Mouse (Mus musculus) WW6 (cell line): ENCODE results near the gene Stoml2.

ENCODE experiments used
- DNase-seq: peaks from one replicate; pipeline ENCODE4 v3.0.0-alpha.2; 2013; ENCODE audit warnings: low read depth, low spot score

Stoml2 gene

DNA sequence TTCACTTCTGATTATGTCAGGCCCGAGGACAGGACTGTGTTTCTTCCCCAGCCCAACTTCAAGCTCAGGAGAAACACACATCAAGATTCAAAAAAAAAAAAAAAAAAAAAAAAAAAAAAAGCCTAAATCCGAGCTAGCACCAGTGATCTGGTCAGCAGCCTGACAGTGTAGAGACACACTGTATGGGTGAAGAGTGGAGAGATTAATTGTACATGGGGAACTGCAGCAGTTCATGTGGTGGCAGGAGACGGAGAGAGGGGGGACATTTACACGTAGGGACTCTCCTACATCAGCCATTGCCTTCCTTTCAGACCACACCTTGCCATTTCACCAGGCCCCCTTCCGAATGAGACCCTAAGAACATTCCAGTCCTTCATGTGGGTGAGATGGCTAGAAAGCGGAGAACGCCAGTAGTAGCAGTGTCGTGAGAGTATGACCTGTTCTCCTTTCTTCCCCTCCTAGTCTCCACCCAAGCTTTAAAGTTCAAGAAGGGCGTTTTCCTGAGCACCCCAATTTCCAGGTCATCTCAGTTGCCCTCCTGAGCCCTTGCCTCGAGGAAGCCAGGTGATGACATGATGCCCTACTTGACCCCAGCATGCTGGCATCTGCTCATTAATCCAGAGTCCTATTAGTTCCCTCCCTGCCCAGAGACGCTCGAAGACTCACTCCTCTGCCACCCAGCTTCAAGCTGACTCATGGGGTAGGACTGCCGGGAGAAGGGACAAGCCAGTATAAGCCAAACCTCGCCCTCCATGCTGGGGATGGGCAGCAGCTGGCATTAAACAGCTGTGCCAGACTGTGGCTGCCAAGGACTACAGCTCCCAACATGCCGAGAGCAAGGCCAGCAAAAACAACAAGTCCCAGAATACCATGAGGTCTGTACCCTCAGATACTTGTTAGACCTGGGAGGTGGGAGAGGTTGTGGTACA, 7.3 kb upstream of the Stoml2 start:
- DNase-seq, result no peak

DNA sequence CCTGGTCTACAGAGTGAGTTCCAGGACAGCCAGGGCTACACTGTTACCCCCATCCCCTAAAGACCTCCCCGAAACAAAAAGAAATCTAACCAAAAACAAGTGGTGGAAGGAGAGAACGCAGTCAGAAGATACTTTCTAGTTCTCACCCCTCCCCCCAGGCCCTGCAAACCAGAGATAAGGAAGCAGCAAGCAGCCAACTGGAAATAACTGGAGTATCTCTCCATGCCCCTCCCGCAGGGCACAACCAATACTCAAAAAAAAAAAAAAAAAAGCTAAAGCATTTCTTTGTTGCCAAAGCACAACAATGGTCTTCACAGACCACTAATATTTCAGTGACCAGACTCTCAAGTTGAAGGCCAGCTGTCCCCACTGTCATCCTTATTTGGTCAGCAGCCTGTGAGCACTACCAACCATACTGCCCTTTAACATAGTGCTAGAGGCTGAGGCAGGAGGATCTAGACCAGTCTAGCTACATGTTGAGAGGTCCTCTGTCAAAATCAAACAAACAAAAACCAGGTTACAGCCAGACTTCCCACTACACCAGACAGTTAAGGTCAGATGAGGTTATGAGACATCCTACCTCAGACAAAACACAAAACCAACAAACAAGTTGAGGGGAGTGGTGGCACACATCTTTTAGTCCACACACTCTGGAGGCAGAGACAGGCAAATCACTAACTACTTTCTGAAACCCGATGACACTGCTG, 6.5 kb upstream of the Stoml2 start:
- no peak for DNase-seq

DNA sequence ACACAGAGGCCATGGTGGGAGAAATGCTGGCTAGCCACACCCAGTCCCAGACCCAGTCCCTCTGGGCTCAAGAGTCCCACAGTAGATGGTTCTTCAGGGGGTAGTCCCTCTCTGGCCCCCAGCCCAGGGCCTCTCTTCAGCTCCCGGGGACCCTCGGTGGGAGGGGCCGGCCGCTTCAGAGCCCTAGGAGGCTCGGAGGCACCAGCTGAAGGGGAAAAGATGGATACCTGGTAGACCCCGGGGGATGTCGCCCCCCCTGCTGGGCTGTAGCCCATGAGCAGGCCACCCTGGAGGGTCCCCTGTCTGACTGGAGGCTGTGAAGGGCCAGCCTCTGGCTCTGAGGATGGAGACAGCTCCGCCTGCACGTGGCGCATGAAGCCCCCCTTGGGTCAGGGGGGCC, 4.8 kb upstream of the Stoml2 start:
- DNase-seq, result no peak

DNA sequence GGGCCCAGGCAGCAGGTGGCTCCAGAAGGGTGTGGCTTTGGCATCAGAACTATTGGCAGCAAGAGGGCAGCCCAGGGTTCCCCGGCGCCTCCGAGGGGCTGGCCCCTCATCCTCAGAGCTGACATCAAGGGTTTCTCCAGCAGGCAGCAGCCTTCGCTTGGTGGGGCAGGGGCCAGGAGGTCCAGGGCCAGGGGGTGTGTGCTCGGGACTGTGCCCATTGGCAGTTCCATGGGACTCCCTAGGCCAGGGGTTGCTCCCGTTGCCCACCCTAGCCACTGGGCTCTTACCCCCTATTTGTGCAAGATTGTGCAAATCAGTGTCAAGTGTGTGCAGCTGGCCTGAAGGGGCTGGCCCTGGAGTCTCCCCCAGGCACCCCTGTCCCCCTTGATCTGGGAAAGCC, 4.3 kb upstream of the Stoml2 start:
- no peak for DNase-seq

DNA sequence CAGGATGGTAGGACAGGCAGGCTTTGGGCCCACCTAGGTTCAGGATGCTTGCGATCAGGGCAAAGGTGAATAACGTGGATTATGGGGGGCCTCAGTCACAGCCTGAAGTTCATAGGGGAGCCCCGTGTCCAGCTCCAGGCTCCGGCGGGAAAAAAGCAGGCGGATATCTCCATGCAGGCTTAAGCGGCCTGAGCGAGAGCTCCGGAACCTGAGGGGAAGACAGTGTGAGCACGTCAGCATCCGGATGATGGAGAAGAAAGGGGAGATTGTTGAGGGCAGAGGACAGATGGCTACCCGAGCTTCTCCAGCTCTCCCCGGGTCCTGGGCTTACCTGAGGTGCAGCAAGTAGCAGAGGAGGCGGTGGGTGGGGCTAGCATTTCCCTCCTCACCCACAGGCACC, 2.0 kb upstream of the Stoml2 start:
- DNase-seq, result no peak

DNA sequence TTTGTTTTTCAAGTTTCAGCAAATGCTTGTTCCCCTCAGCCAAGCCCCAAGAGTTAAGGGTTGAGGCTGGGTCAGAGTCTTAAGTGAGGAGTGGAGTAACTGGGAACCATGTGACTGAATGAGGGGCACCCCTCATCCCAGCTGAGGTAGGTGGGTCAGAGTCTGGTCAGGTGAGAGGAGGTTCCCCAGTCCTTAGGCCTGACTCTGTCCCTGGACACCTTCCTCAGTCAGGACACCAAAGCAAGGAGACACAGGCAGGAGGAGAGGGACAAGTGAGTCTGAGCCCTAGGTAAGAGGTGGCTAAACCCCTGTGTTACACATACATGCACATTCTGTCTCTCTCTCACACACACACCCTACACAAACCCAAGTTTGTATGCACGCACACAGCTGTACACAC, 991 bp upstream of the Stoml2 start:
- DNase-seq, result no peak

DNA sequence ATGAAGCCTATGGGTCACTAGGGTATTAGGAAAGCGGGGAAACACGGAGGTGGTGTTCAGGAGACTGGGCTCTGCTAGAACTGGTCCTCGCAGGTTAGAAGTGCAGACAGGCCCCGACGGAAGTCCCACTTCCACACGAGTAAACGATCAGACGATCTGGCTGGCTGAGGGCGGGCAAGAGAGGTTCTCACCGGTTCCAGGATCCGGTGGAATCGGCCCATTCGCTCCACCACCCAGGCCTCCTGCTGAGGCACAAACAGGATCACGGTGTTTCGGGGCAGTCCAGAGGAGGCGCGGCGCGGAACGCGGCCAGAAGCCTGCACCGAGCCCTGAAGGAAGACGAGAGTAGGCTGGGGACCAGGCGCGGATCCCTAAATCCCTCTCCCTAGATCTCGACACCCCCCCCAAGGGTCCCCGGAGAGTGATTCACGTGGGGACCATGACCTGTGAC, 705 bp downstream of the Stoml2 start:
- DNase-seq, result no peak

DNA sequence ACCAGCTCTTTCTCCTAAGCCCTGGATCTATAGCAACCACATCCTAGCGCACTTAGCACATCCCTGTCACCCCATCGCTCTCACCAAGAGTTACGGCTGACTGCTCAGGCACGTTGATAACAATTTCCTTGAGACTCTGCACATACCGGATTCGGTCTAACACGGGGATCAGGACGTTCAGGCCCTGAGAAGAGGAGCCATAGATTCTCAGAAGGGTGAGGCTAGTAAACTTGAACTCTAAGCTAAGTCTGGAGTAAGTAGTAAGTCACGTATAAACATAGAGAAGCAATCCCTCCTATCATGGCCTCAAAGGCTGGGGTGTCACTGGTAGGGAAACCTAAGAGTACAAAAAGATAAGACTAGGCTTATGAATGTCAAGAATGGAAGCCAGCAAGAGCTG, 1.2 kb downstream of the Stoml2 start:
- DNase-seq, result no peak

DNA sequence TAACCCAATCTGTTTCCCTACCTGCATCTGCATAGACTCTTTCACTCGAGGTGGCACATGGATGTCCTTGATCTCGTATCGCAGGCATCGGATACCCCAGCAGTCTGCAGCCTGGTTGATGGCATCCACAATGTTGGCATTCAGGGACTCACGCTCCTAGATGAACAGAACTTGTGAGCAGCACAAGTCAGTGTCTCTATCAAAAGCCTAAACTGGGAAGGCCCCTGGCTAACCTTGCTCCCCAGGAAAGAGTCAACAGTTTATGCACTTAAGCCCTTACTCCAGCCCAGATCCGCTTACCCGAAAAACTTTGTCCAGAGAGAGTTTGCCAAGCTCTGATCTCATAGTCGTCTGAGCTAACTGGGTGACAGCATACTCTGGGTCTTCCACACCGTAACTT, 1.8 kb downstream of the Stoml2 start:
- DNase-seq, result no peak

DNA sequence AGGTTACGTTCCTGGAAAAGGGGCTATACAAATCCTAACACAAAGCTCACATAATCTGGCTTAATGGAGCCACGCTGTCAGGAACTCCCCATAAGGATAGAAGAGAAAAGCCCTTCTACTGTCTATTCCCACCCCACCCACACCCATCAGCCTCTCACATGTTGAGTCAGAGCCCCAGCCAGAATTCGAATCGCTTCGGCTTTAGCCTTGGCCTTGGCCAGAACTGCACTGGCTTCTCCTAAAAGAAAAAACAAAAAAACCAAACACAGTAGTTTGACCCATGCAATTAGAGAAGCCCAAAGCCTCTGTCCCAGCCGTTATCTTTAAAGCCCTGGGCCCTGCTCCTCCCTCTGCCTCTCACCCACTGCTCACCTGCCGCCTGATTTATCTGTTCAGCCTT, 2.4 kb downstream of the Stoml2 start:
- DNase-seq, result no peak

DNA sequence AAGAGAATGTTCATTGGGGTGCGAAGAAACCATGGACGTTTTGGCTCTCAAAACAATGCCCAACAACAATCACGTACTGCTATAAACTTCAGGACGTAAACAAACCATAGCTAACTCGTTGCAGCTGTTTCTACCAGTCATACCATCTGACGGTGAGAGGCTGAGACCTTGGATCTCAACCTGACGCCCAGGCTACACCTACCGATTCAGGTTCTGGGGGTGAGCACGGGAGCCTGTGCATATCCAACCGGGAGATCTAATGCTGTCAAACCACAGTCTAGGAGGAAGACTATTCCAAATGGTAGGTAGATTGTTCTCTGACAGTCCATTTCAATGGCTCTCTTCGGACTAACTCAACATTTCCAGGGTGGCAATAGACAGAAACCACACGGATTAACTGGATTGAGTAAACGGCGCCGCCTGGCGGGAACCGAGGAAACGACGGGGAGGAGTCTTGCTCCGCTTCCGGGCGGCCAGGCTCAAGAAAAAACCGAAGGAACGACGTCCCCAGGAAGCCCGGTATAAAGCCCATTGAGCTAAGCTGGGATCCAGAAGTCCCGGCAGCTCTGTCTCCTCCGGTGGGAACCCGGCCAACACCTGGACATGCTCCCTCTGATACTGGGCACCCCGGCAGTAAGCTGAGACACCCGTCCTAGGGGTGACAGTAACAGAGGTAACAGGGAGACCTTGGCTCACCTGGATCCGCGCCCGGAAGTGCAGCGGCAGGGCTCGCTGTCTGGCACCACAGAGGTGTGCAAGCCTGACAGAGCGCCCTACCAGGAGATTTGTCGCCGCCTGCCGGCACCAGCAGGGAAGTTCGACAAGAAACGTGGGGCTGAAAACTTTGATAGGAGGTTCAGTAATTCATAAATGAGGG, 6.2 kb downstream of the Stoml2 start, which contains the start of gene Pigo:
Gene Pigo (minus strand): TSS at position 736 of the 877 bp plus-strand sequence.
- DNase-seq, result peak; percentile 86

DNA sequence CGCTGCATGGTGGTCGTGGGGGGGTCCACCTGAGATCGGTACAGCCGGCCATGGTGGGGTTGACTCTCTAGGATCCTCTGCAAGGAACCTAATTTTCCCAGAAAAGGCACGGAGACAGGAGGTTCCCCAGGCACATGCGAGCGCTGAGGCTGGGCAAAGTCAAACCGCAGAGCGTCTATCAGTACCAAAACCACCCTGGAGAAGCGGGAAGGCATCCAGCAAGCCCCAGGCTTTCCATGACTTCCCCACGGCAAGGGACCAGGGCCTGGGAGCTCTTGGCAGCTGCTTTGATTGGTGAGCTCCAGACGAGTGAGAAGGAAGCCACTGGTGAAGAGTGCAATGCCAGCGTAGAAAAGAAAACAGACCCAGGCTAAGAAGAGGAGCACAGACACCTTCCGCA, 6.8 kb downstream of the Stoml2 start:
- no peak for DNase-seq

DNA sequence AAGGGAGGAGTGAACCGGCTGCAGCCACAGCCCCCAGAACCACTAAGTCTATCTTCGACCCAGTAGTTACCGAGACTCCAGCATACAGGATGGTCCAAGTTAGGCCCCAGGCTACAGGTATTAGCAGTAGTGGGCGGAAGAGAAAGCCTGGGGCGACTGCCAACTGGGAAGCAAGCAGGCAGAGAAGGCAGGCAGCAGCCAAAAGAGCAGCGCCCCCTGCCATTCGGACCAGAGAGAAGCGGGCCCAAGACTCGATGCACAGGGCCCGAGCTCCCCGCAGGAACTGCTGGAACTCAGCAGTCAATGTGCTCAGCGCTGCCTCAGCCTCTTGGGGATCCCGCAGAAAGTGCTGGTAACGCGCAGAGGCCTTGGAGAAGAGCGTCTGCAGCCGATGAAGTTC, 10.2 kb downstream of the Stoml2 start:
- DNase-seq, result no peak

DNA sequence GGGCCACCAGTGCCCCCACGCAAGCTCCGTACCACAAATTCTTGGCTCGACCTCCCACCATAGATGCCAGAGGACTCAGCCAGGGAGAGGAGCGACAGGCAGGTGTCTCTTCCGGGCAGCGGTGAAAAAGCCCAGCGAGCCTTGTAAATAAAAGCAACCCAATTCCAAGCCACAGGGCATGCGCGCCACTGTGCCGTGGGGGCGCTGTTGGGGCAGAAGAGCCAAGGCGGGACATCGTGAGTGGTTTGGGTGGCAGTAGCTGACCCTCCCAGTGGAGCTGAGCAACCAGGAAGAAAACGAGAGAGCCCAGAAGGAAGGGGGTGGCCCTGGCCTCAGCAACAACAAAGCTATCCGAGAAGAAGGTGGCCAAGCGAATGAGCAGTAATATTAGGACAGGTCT, 10.6 kb downstream of the Stoml2 start:
- no peak for DNase-seq

DNA sequence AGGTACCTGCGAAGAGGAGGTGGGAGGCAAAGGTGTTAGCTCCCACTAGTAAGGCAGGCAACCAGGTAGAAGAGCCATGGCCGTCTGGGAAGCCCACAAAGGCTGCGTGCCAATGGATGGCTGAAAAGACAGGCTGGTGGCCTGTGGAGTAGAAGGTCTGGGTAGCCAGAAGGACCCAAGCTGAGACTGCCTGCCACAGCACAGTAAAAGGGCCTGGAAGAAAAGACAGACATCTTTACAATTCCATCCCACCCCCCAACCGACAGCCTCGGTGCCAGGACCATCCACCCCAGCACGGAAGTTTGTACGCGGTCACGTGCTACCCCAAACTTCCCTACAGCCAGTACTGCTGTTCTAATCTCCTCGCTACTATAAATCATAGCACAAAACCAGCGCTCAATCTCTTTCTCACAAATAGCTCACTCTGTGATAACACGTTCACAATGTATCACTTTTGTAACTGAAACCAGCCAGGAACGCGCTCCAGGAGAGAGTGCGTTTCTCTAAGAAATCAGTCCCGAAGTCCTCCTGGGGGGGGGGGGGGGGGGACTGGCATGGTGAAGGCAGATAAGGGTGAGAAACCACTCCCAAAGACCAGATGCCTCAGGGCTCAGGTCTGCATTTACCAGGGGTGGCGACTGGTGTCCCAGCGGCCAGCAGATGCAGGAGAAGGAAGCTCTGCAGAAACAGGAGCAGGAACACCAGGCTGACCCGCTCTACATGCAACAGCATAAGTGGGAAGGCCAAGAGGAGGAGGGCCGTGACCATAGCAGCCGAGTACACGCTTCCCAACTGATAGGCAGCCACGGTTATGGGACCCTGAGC, 11.7 kb downstream of the Stoml2 start:
- no peak for DNase-seq

DNA sequence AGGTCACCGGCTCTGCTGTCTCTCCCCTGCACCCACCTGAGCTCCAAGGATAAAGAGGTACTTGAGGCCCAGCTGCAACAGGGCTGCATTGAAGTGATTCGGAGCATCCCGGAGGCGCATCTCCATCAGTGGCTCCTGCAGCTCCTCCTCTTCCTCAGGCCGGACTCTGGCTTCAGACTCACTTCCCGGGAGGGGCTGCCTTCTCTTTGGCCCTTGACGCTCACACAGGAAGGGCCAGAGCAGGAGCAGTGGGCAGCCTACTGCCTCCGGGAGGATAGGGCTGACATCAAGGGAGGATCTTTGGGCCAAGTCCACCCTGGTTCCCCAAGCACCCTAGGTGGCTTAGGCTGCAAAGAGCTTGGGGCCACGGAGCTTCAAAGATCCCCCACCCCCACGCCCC, 12.3 kb downstream of the Stoml2 start:
- DNase-seq, result no peak

DNA sequence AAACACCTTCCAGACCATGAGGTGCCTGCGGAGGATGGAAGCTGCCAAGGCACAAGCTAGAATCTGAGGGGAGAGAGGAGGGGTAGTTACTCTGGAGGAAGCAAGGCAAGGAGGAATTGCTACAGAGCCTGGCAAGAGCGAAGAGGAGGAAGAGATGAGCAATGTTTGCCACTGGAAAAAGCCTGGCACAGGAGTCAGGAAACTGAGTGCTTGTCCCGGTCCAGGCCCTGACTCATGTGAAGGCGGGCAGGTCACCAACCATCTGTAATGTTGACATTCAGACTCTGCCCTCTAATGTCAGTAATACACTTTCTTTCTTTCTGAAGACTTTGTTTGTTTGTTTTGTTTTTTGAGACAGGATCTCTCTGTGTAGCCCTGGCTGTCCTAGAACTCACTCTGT, 13.4 kb downstream of the Stoml2 start:
- no peak for DNase-seq

DNA sequence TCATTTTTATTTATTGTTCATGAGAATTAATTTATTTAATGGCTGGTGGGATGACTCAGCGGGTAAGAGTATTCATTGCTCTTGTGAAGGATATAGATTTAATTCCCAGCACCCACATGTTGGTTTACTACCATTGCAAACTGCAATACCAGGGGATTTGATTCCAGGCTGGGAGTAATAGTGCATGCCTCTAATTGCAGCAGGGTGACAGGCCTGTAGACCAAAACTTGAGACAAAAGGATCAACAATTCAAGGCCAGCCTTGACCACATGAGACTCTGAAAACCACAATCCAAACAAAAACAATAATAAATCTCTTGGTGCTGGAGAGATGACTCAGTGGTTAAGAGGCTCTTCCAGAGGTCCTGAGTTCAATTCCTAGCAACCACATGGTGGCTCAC, 19.4 kb downstream of the Stoml2 start:
- no peak for DNase-seq

DNA sequence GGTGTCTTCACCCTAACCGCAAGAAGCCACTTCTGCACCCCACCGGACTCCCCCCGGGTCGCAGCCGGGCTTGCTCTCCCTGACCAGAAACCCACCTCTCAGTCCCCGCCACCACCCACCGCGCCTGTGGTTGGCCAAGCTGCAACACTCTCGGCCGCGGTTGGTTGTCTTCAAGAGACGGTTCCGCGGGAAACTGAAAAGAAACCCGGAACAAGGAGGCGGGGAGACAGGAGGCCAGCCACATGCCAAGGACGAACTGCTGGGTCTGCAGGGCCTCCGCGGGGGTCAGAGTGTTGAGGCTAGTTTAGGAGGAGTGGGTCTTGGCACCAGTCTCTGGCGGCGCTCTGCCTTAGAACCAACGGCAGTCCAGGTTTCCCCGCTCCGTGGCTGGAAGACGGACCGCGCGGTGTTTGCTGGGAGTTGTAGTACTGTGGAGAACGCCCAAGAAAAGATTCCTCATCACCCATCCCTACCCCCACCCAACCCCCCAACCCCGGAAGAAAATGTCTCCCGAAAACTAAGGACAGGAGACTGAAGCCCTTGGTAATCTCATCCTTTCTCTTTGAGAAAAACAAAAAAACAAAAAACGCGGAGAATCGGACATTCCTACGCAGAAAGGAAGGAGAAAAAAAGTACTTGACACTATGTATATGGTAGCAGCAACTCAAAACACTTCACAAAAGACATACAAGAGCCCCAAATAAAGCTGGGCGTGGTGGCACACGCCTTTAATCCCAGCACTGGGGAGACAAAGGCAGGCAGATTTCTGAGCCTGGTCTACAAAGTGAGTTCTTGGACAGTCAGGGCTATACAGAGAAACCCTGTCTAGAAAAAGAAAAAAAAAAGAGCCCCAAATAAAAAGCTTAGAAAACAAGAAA, 21.1 kb downstream of the Stoml2 start, which contains the start of gene Fancg:
Gene Fancg (minus strand): TSS at position 346 of the 878 bp plus-strand sequence.
- DNase-seq, result peak; percentile 53

DNA sequence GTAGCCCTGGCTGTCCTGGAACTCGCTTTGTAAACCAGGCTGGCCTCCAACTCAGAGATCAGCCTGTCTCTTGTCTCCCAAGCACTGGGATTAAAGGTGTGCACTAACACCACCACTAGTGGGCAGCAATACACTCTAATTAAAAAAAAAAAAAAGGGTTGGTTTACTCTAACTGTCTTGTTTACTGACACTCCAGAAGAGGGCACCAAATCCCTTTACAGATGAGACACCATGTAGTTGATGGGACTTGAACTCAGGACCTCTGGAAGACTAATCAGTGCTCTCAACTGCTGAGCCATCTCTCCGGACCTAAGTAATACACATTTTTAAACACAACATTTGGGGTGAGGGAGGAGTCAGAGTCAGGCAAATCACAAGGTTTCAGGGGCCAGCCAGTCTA, 25.7 kb downstream of the Stoml2 start:
- no peak for DNase-seq
